Mouse (Mus musculus): Measurements from ENCODE around the gene Adamts17. TPM values are rescaled to one million over a fixed set of nuclear protein-coding genes. Genes with fewer than 3 reads are reported as not detected.

Adamts17 gene
- polyA plus RNA-seq, 1 experiment from 2014 or later, result 1.9 TPM

GRCm38 (mm10) chr7:67162135-67162534 lies 322.6 kb downstream of the Adamts17 start:
- ATAC-seq (ENCODE audit: low FRiP score) (no peak), DNase-seq (ENCODE audit: low spot score) (no peak)
- H3K4me1 ChIP-seq (replicated peaks; ENCODE audit: control insufficient read depth, insufficient read depth, low read length), result no peaks in the 10 kb centered on the region
- no peak overlapping the region for H3K4me3 ChIP-seq (ENCODE audit: low read depth, low read length)
- no peaks in the 10 kb centered on the region for H3K27me3 ChIP-seq (ENCODE audit: control insufficient read depth, insufficient read depth, low read length)
- no peak overlapping the region for H3K9ac ChIP-seq (ENCODE audit: low read depth, low read length)
- 96% methylated on average over 8 of the region's 8 CpGs for WGBS
- no peaks in the 10 kb centered on the region for H3K9me3 ChIP-seq (ENCODE audit: control insufficient read depth, low read length)
- H3K27ac ChIP-seq (ENCODE audit: low read depth, low read length), result no peak overlapping the region
- H3K4me2 ChIP-seq (replicated peaks; ENCODE audit: low read depth, low read length), result no peak overlapping the region
- no peaks in the 10 kb centered on the region for H3K36me3 ChIP-seq (ENCODE audit: control insufficient read depth, insufficient read depth, low read length)

- DNase-seq (ENCODE audit: low spot score), result no peak
- Histone ChIP-seq H3K4me3 (ENCODE audit: low read depth, low read length) (no peak overlapping the region), H3K9me3 (ENCODE audit: control insufficient read depth, low read length) (no peaks in the 10 kb centered on the region), H3K4me2 (replicated peaks; ENCODE audit: low read depth, low read length) (no peak overlapping the region), H3K9ac (ENCODE audit: low read depth, low read length) (no peak overlapping the region), H3K36me3 (ENCODE audit: control insufficient read depth, insufficient read depth, low read length) (no peaks in the 10 kb centered on the region), H3K4me1 (replicated peaks; ENCODE audit: control insufficient read depth, insufficient read depth, low read length) (no peaks in the 10 kb centered on the region), H3K27me3 (ENCODE audit: control insufficient read depth, insufficient read depth, low read length) (no peaks in the 10 kb centered on the region), H3K27ac (ENCODE audit: low read depth, low read length) (no peak overlapping the region)
- ATAC-seq (ENCODE audit: low FRiP score), result no peak
- WGBS, result 89% methylated on average over 9 of the region's 9 CpGs
Observed at GRCm38 (mm10) chr7:67168288-67168687, 328.8 kb downstream of the Adamts17 start.

- Histone ChIP-seq H3K4me2 (replicated peaks; ENCODE audit: low read depth, low read length) (no peak overlapping the region), H3K27ac (ENCODE audit: low read depth, low read length) (no peak overlapping the region), H3K4me1 (replicated peaks; ENCODE audit: control insufficient read depth, insufficient read depth, low read length) (no peaks in the 10 kb centered on the region), H3K9ac (ENCODE audit: low read depth, low read length) (no peak overlapping the region), H3K36me3 (ENCODE audit: control insufficient read depth, insufficient read depth, low read length) (no peaks in the 10 kb centered on the region), H3K4me3 (ENCODE audit: low read depth, low read length) (no peak overlapping the region), H3K27me3 (ENCODE audit: control insufficient read depth, insufficient read depth, low read length) (no peaks in the 10 kb centered on the region), H3K9me3 (ENCODE audit: control insufficient read depth, low read length) (no peaks in the 10 kb centered on the region)
- WGBS, result 78% methylated on average over 9 of the region's 9 CpGs
- DNase-seq (ENCODE audit: low spot score) (no peak), ATAC-seq (ENCODE audit: low FRiP score) (no peak)
Observed at GRCm38 (mm10) chr7:67168763-67169569, 329.4 kb downstream of the Adamts17 start.

GRCm38 (mm10) chr7:67173522-67174195 lies 334.1 kb downstream of the Adamts17 start:
- H3K27me3 ChIP-seq (ENCODE audit: control insufficient read depth, insufficient read depth, low read length), result no peaks in the 10 kb centered on the region
- no peaks in the 10 kb centered on the region for H3K9me3 ChIP-seq (ENCODE audit: control insufficient read depth, low read length)
- 82% methylated on average over 2 of the region's 2 CpGs for WGBS
- no peak overlapping the region for H3K9ac ChIP-seq (ENCODE audit: low read depth, low read length)
- H3K27ac ChIP-seq (ENCODE audit: low read depth, low read length), result no peak overlapping the region
- no peaks in the 10 kb centered on the region for H3K4me1 ChIP-seq (replicated peaks; ENCODE audit: control insufficient read depth, insufficient read depth, low read length)
- no peak overlapping the region for H3K4me3 ChIP-seq (ENCODE audit: low read depth, low read length)
- H3K4me2 ChIP-seq (replicated peaks; ENCODE audit: low read depth, low read length), result no peak overlapping the region
- H3K36me3 ChIP-seq (ENCODE audit: control insufficient read depth, insufficient read depth, low read length), result no peaks in the 10 kb centered on the region
- ATAC-seq (ENCODE audit: low FRiP score) (no peak), DNase-seq (ENCODE audit: low spot score) (no peak)

- no peak overlapping the region for H3K27ac ChIP-seq (ENCODE audit: low read depth, low read length)
- H3K36me3 ChIP-seq (ENCODE audit: control insufficient read depth, insufficient read depth, low read length), result no peaks in the 10 kb centered on the region
- ATAC-seq (ENCODE audit: low FRiP score) (no peak), DNase-seq (ENCODE audit: low spot score) (no peak)
- H3K27me3 ChIP-seq (ENCODE audit: control insufficient read depth, insufficient read depth, low read length), result no peaks in the 10 kb centered on the region
- no peak overlapping the region for H3K4me2 ChIP-seq (replicated peaks; ENCODE audit: low read depth, low read length)
- H3K4me1 ChIP-seq (replicated peaks; ENCODE audit: control insufficient read depth, insufficient read depth, low read length), result no peaks in the 10 kb centered on the region
- no peak overlapping the region for H3K4me3 ChIP-seq (ENCODE audit: low read depth, low read length)
- no peaks in the 10 kb centered on the region for H3K9me3 ChIP-seq (ENCODE audit: control insufficient read depth, low read length)
- WGBS, result 15% methylated on average over 4 of the region's 4 CpGs
- H3K9ac ChIP-seq (ENCODE audit: low read depth, low read length), result no peak overlapping the region
Observed at GRCm38 (mm10) chr7:67183786-67184185, 344.3 kb downstream of the Adamts17 start.

- Histone ChIP-seq H3K27ac (ENCODE audit: low read depth, low read length) (no peak overlapping the region), H3K4me2 (replicated peaks; ENCODE audit: low read depth, low read length) (no peak overlapping the region), H3K9ac (ENCODE audit: low read depth, low read length) (no peak overlapping the region), H3K9me3 (ENCODE audit: control insufficient read depth, low read length) (no peaks in the 10 kb centered on the region), H3K36me3 (ENCODE audit: control insufficient read depth, insufficient read depth, low read length) (no peaks in the 10 kb centered on the region), H3K4me1 (replicated peaks; ENCODE audit: control insufficient read depth, insufficient read depth, low read length) (no peaks in the 10 kb centered on the region), H3K4me3 (ENCODE audit: low read depth, low read length) (no peak overlapping the region), H3K27me3 (ENCODE audit: control insufficient read depth, insufficient read depth, low read length) (no peaks in the 10 kb centered on the region)
- 28% methylated on average over 10 of the region's 10 CpGs for WGBS
- peak; percentile 77 for DNase-seq (ENCODE audit: low spot score)
- ATAC-seq (ENCODE audit: low FRiP score), result no peak
Observed at GRCm38 (mm10) chr7:67199412-67199811, 359.9 kb downstream of the Adamts17 start.

Other genes with a start within 250 kb of the Adamts17 start
- gene Asb7, start 150.1 kb upstream of the Adamts17 start, polyA plus RNA-seq (2014; fragmentation: Nextera tagmentation; extraction: Ambion mirVana), result 15.9 and 17.1 TPM in 2 replicates
- 25.4 and 25.6 TPM in 2 replicates for gene Lins1, start 149.8 kb upstream of the Adamts17 start, polyA plus RNA-seq (2014; fragmentation: Nextera tagmentation; extraction: Ambion mirVana)
- 1.5 and 1.6 TPM in 2 replicates for gene Cers3, start 96.2 kb upstream of the Adamts17 start, polyA plus RNA-seq (2014; fragmentation: Nextera tagmentation; extraction: Ambion mirVana)